Mouse (Mus musculus): ENCODE results near the gene Smim23. TPM values are rescaled to one million over a fixed set of nuclear protein-coding genes. Genes with fewer than 3 reads are reported as not detected.
A peak's percentile ranks its signal among the peaks of the same experiment; 100 is the strongest.

Smim23 gene
- polyA plus RNA-seq, 1 experiment from 2014 or later = not detected

- H3K4me3 ChIP-seq = no peak overlapping the region
- H3K36me3 ChIP-seq = no peaks in the 10 kb centered on the region
- H3K9ac ChIP-seq = no peak overlapping the region
- 0 out of 2 replicates have a peak overlapping the region, but pooled peaks have one; percentile 4 for H3K4me2 ChIP-seq (replicated peaks)
- H3K9me3 ChIP-seq = no peaks in the 10 kb centered on the region
- ATAC-seq (ENCODE audit: low FRiP score, low read depth) = no peak
- WGBS = 70% methylated on average over 12 of the region's 12 CpGs
- H3K27ac ChIP-seq = peak overlapping the region; percentile 67
- peaks cover 35% of the 10 kb centered on the region for H3K4me1 ChIP-seq
- H3K27me3 ChIP-seq = no peaks in the 10 kb centered on the region
Observed at GRCm38 (mm10) chr11:32768642-32769343, 55.6 kb downstream of the Smim23 start.

Other genes with a start within 250 kb of the Smim23 start
- 80.4 and 85.4 TPM in 2 replicates for gene Fbxw11, start 181.9 kb downstream of the Smim23 start, polyA plus RNA-seq (2015; fragmentation: Nextera tagmentation; extraction: Ambion mirVana)